Mouse (Mus musculus) heart, embryonic 13.5 days (tissue): ENCODE data around the gene Myocos. TPM values are rescaled to one million over a fixed set of nuclear protein-coding genes. Genes with fewer than 3 reads are reported as not detected.

Source experiments
- ATAC-seq: fragments of 200-750 bp; cut with Nextera tagmentation; 2 replicates; pipeline ENCODE4 v1.8.0; 2017; ENCODE audit warnings: moderate TSS enrichment; ENCODE audit not compliant: insufficient number of reproducible peaks, low FRiP score, low TSS enrichment; ENCODE audit errors: extremely low read depth
- H3K27ac ChIP-seq: fragments of 300-500 bp; sonication (generic); replicated peaks from 2 replicates; pipeline ENCODE4 v1.5.1; 2015; ENCODE audit warnings: moderate library complexity, mild to moderate bottlenecking, inconsistent platforms
- H3K27me3 ChIP-seq: fragments of 300-500 bp; sonication (generic); replicated peaks from 2 replicates; pipeline ENCODE4 v1.6.1; 2015; ENCODE audit warnings: mild to moderate bottlenecking, inconsistent platforms
- H3K36me3 ChIP-seq: fragments of 300-500 bp; sonication (generic); 2 replicates; pipeline ENCODE4 v1.6.1; 2015; ENCODE audit warnings: mild to moderate bottlenecking, inconsistent platforms
- H3K4me1 ChIP-seq: fragments of 300-500 bp; sonication (generic); 2 replicates; pipeline ENCODE4 v1.6.1; 2015; ENCODE audit warnings: inconsistent platforms
- H3K4me2 ChIP-seq: fragments of 300-500 bp; sonication (generic); 2 replicates; pipeline ENCODE4 v1.6.1; 2015; ENCODE audit warnings: inconsistent platforms, mild to moderate bottlenecking, moderate library complexity
- H3K4me3 ChIP-seq: fragments of 300-500 bp; sonication (generic); 2 replicates; pipeline ENCODE4 v1.5.1; 2015; ENCODE audit warnings: moderate library complexity, mild to moderate bottlenecking, inconsistent platforms
- H3K9ac ChIP-seq: fragments of 300-500 bp; sonication (generic); 2 replicates; pipeline ENCODE4 v1.6.1; 2015; ENCODE audit warnings: inconsistent platforms, mild to moderate bottlenecking, moderate library complexity
- H3K9me3 ChIP-seq: fragments of 300-500 bp; sonication (generic); 2 replicates; pipeline ENCODE4 v1.6.1; 2016; ENCODE audit warnings: inconsistent platforms
- WGBS: fragments of 180-500 bp; shearing (Covaris S2); methylation state at CpG from one replicate; pipeline ENCODE4 v1.1.7; 2015; ENCODE audit warnings: mixed read lengths; 5-methylcytosine and 5-hydroxymethylcytosine counted together
- microRNA-seq: library from miRNA; unstranded; fragments of <30 nt; microRNA quantifications from one replicate; pipeline ENCODE4, GENCODE M21; 2016
- polyA plus RNA-seq: library from polyadenylated mRNA; unstranded; fragments of >200 nt; fragmentation: Nextera tagmentation; extraction: Ambion mirVana; gene quantifications from 2 replicates; pipeline ENCODE4 v1.2.1, GENCODE M21; 2015

Myocos gene
- polyA plus RNA-seq, 1 experiment from 2014 or later, result not detected

- Histone ChIP-seq H3K4me3 (no peak overlapping the region), H3K4me1 (no peaks in the 10 kb centered on the region), H3K9ac (no peak overlapping the region), H3K27ac (no peak overlapping the region), H3K9me3 (no peaks in the 10 kb centered on the region), H3K36me3 (no peaks in the 10 kb centered on the region), H3K27me3 (no peaks in the 10 kb centered on the region), H3K4me2 (no peak overlapping the region)
- 57% methylated on average over 4 of the region's 4 CpGs for WGBS
- ATAC-seq, result no peak
Measured at GRCm38 (mm10) chr1:162611191-162611590, 46.8 kb downstream of the Myocos start.

GRCm38 (mm10) chr1:162609633-162610250 lies 48.3 kb downstream of the Myocos start:
- Histone ChIP-seq H3K27ac (no peak overlapping the region), H3K27me3 (no peaks in the 10 kb centered on the region), H3K4me1 (no peaks in the 10 kb centered on the region), H3K9ac (no peak overlapping the region), H3K36me3 (peaks cover 2% of the 10 kb centered on the region; the same call in 1 of the 2 replicates), H3K9me3 (no peaks in the 10 kb centered on the region), H3K4me2 (no peak overlapping the region), H3K4me3 (no peak overlapping the region)
- WGBS, result 32% methylated on average over 9 of the region's 9 CpGs
- ATAC-seq, result no peak

DNA sequence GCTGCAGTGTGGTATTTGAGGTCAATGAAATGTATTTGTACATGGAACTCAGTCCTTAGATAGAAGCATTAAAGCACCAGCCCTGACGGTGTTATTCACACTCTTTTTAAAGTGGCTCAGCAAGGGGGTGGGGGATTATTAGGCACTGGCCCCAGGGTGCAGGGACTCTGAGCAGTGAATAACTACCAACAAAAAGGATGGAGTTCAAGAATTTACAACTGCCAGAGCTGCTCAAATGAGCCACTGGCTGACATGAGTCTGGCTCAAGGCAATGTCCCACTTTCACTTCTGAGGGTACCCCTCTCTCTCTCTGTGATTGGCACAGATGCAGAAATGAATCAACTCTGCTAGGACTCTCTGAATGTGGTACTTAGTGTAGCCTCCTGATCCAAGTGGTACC lies 49.9 kb downstream of the Myocos start:
- Histone ChIP-seq H3K36me3 (peaks cover 11% of the 10 kb centered on the region), H3K9ac (no peak overlapping the region), H3K27ac (no peak overlapping the region), H3K27me3 (no peaks in the 10 kb centered on the region), H3K4me2 (no peak overlapping the region), H3K9me3 (no peaks in the 10 kb centered on the region), H3K4me3 (no peak overlapping the region), H3K4me1 (no peaks in the 10 kb centered on the region)
- 13% methylated on average over 1 of the region's 1 CpGs for WGBS
- no peak for ATAC-seq

DNA sequence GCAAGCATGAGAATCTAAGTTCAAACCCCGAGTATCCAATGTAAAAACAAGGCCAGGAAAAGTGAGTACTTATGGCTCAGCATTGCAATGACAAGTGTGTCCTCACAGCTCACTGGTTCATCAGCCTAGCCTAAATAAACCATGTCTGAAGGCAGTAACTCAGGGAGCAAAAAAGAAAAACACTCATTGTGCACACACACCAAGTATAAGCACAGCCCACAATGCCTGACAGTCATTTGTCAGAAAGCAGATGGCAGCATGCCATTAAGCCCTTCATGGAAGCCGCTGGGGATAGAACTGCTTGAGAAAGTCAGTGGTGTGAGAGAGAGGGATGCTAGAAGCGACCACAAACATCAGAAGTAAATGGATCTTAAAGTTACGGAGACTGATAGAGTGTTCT lies 56.7 kb downstream of the Myocos start:
- ATAC-seq, result no peak
- no peaks in the 10 kb centered on the region for H3K27me3 ChIP-seq
- peaks cover 3% of the 10 kb centered on the region for H3K4me1 ChIP-seq
- 78% methylated on average over 4 of the region's 4 CpGs for WGBS
- no peak overlapping the region for H3K27ac ChIP-seq
- H3K9me3 ChIP-seq, result no peaks in the 10 kb centered on the region
- H3K36me3 ChIP-seq, result peaks cover 47% of the 10 kb centered on the region
- H3K4me2 ChIP-seq, result no peak overlapping the region
- H3K4me3 ChIP-seq, result no peak overlapping the region
- H3K9ac ChIP-seq, result no peak overlapping the region

DNA sequence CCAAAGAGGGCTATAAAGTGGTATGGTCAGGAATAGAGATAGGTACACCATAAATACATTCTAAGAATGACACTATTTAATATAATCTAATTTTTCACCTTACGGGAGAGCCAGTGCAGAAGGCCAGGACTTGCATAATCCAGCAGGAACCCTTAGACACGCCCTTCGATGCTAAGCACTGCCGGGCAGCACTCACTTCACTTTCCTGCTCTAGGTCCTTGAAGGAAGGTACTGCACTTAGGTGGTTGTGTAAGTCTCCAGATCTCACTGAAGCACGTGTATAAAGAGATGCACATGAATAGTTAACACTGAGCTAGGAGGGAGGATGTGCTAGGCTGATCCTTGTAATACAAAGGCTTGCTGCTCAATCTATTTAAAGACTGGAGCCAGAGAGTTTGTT lies 58.4 kb downstream of the Myocos start:
- Histone ChIP-seq H3K9me3 (no peaks in the 10 kb centered on the region), H3K9ac (no peak overlapping the region), H3K4me2 (no peak overlapping the region), H3K36me3 (peaks cover 53% of the 10 kb centered on the region), H3K4me1 (peaks cover 3% of the 10 kb centered on the region), H3K27me3 (no peaks in the 10 kb centered on the region), H3K4me3 (no peak overlapping the region), H3K27ac (no peak overlapping the region)
- WGBS, result 81% methylated on average over 5 of the region's 5 CpGs
- ATAC-seq, result no peak

GRCm38 (mm10) chr1:162597379-162598102 lies 60.5 kb downstream of the Myocos start:
- whole genome bisulfite sequencing, result 44% methylated on average over 3 of the region's 3 CpGs
- H3K9me3 ChIP-seq, result no peaks in the 10 kb centered on the region
- H3K27me3 ChIP-seq, result no peaks in the 10 kb centered on the region
- peaks cover 52% of the 10 kb centered on the region for H3K36me3 ChIP-seq
- peaks cover 3% of the 10 kb centered on the region for H3K4me1 ChIP-seq
- no peak for ATAC-seq
- H3K27ac ChIP-seq, result no peak overlapping the region
- H3K4me2 ChIP-seq, result no peak overlapping the region
- H3K9ac ChIP-seq, result no peak overlapping the region
- H3K4me3 ChIP-seq, result no peak overlapping the region

Small RNA genes within 50 kb of the gene (microRNA-seq; reads per million reads assigned to microRNA genes)
- not detected for gene Gm27616

Other genes starting within 250 kb of the Myocos start
- 1.3 and 1.4 TPM in 2 replicates for gene Dnm3, start 180.2 kb downstream of the Myocos start, polyA plus RNA-seq
- 11.7 and 11.9 TPM in 2 replicates for gene Mettl13, start 109.7 kb downstream of the Myocos start, polyA plus RNA-seq
- gene Vamp4, start 87.7 kb downstream of the Myocos start, polyA plus RNA-seq, result 31.5 and 35.0 TPM in 2 replicates
- not detected in 2 replicates for gene Myoc, start 19.1 kb downstream of the Myocos start, polyA plus RNA-seq
- gene Prrc2c, start 82.3 kb upstream of the Myocos start, polyA plus RNA-seq, result 78.5 and 85.2 TPM in 2 replicates
- 0.08 and 0.38 TPM in 2 replicates for gene Fmo4, start 155.8 kb upstream of the Myocos start, polyA plus RNA-seq
- 2.5 and 3.7 TPM in 2 replicates for gene Fmo1, start 208.4 kb upstream of the Myocos start, polyA plus RNA-seq
- gene Fmo2, start 240.5 kb upstream of the Myocos start, polyA plus RNA-seq, result 2.8 and 3.6 TPM in 2 replicates